Mouse (Mus musculus) myocyte (in vitro differentiated cells): ENCODE data around the gene Ak5.

Source experiments
- CEBPB ChIP-seq: IDR thresholded peaks from 2 replicates; pipeline ENCODE4 v1.6.1; 2011; ENCODE audit warnings: mild to moderate bottlenecking, moderate library complexity; ENCODE audit not compliant: poor library complexity, insufficient read depth, severe bottlenecking
- E2F4 ChIP-seq: IDR thresholded peaks from one replicate; pipeline ENCODE4 v1.6.1; 2011; ENCODE audit warnings: mild to moderate bottlenecking, control low read depth, moderate library complexity; ENCODE audit not compliant: insufficient read depth
- MAX ChIP-seq: IDR thresholded peaks from one replicate; pipeline ENCODE4 v1.6.1; 2011; ENCODE audit warnings: low read depth, mild to moderate bottlenecking, control low read depth
- MYOD1 ChIP-seq, 3 experiments: IDR thresholded peaks; one replicate each; pipeline ENCODE4 v1.6.1; 2011; ENCODE audit warnings: control low read depth in 2 of 3, low read depth in 2 of 3, mild to moderate bottlenecking in 2 of 3, moderate library complexity in 1 of 3; ENCODE audit not compliant: insufficient read length in 2 of 3, control insufficient read depth in 1 of 3
- POLR2A ChIP-seq: IDR thresholded peaks from one replicate; pipeline ENCODE4 v1.6.1; 2011; ENCODE audit warnings: low read depth, mild to moderate bottlenecking, control low read depth, moderate library complexity; ENCODE audit not compliant: insufficient read length
- POLR2AphosphoS2 ChIP-seq: IDR thresholded peaks from one replicate; pipeline ENCODE4 v1.6.1; 2011; ENCODE audit warnings: low read depth, control low read depth; ENCODE audit not compliant: insufficient read length
- REST ChIP-seq: IDR thresholded peaks from one replicate; pipeline ENCODE4 v1.6.1; 2011; ENCODE audit warnings: mild to moderate bottlenecking, control low read depth, moderate library complexity; ENCODE audit not compliant: insufficient read depth, insufficient read length
- TCF12 ChIP-seq: IDR thresholded peaks from one replicate; pipeline ENCODE4 v1.6.1; 2011; ENCODE audit warnings: mild to moderate bottlenecking, control low read depth; ENCODE audit not compliant: poor library complexity, insufficient read depth, severe bottlenecking
- USF1 ChIP-seq: IDR thresholded peaks from one replicate; pipeline ENCODE4 v1.6.1; 2011; ENCODE audit warnings: low read depth, mild to moderate bottlenecking, control low read depth, moderate library complexity

DNA sequence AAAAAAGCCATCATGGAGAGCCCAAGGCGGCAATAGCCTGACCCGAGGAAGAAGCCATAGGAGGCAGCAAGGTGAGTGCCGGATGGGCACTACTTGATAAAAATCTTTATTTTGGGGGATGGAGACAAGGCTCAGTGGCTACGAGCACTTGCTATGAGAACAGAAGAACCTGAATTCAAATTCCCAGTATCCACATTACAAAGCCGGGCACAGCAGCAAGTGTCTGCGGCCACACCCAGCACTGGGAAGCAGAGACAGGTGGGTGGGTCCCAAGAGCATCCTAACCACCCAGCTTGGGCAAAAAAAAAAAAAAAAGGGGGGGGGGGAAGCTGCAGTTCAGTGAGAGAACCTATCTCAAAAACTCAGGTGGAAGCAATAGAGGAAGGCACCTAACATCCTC, 187.8 kb downstream of the Ak5 start:
- no peak for TF ChIP-seq POLR2A
- TF ChIP-seq TCF12 = no peak
- TF ChIP-seq E2F4 = no peak
- TF ChIP-seq REST = no peak
- TF ChIP-seq MYOD1 (IDR thresholded peaks at IDR 0.05; ENCODE audit: control insufficient read depth in 1 of 3, insufficient read length in 2 of 3, low read depth in 2 of 3) = no peak
- no peak for TF ChIP-seq POLR2AphosphoS2
- no peak for TF ChIP-seq MAX
- no peak for TF ChIP-seq USF1
- no peak for TF ChIP-seq CEBPB
